Mouse (Mus musculus) monocyte, adult 2 months (primary cell): ENCODE results near the gene Mief1.
A peak's percentile ranks its signal among the peaks of the same experiment; 100 is the strongest.

Experiments
- DNase-seq, 2 experiments: peaks; one replicate each; pipeline ENCODE4 v3.0.0; 2022; ENCODE audit warnings: low spot score in 2 of 2, low read depth in 1 of 2

The Mief1 gene

DNA sequence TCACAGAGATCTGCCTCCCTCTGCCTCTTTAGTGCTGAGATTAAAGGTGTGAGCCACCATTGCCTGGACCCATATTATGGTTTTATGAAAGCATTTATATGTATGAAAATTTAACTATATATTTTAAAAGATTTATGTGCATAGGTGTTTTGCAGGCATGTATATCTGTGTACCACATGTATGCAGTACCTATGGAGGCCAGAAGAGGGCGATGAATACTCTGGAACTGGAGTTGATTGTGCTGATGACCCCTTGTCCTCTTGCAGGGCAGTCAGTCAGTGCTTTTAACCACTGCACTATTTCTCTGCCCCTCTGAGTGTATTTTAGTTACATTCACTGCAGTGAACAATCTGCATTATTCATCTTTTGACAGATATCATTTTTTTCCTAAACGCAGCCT, 8.0 kb upstream of the Mief1 start:
- peak in 1 of 2 experiments; percentile 37 for DNase-seq

DNA sequence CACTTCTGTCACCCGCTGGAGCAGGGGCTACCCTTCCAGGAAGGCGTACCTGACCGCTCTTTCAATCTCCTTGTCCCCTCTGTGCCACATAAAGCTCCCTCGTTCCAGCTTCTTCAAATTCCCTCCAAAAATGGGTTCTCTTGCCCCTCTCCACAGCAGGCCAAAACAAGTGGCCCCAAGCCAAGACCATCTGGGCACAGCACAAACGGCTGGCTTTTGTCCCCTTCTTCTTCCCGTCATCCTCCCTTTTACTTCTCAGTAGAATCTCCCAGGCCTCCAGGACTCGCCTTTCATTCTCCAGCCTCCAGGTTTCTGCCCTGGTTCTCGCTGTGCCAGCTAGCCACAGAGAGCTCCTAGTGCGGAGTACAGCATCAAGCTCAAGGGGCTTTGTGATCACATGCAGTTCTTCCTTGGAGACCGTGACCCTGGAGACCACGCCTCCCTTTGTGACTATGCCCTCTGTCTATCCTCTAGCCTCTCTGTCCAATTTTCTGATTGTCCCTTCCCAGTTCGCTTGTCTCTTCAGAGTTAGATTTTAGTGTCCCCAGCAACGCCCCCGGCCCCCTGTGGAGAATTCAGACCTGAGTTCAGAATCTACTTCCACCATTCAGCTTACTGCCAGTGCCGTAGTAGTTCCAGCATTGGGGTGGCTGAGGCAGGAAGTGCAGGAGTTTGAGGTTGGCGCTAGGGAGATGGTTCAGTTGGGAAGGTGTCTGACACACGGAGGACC, 5.6 kb upstream of the Mief1 start:
- no peak for DNase-seq

DNA sequence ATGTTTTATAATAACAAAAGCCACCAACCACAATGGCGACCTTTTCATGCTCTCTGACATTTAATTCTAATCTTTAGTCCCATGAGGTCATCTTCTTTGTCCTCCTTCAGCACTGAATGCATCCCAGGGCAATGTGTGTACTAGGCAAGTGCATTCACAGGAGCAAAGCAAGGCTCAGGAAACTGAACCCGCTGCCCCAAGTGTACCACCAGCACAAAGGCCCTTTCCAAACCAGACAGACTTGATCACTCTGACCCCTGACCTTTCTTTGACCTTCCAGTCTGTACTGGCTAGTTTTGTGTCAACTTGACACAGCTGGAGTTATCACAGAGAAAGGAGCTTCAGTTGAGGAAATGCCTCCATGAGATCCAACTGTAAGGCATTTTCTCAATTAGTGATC, 1.5 kb upstream of the Mief1 start:
- DNase-seq: no peak

- DNase-seq: no peak
Observed at GRCm38 (mm10) chr15:80233053-80233452, 765 bp upstream of the Mief1 start.

DNA sequence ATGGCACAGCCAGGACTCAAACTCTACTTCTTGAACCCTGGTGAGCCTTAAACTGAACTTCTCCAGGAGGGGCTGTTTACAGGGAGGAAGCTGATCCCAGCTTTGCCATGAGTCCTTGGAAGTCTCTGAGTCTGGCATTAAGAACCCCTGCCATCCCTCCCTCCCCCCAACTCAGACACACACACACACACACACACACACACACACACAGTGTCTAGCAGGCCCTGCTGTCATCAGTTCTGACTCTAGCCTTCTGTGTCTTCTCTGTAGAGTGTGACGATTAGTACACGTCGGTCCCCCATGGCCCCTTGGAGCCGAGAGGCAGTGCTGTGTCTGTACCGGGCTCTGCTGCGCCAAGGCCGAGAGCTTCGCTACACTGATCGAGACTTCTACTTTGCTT, 1.7 kb downstream of the Mief1 start, which contains the start of gene AC140267.1:
AC140267.1 (plus strand) TSS at position 301 of the 400 bp plus-strand sequence.
- DNase-seq: no peak

DNA sequence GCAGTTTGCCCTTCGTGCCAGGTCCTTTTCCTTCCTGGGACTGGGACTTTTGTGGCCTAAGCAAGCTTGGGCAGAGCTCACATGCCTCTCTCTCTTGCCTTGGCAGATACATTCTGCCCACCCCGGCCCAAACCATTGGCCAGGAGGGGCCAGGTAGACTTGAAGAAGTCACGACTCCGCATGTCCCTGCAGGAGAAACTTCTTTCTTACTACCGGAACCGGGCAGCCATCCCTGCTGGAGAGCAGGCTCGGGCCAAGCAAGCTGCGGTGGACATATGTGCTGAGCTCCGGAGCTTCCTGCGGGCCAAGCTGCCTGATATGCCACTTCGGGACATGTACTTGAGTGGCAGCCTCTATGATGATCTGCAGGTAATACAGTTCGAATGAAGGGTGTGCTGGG, 14.3 kb downstream of the Mief1 start:
- DNase-seq: no peak

DNA sequence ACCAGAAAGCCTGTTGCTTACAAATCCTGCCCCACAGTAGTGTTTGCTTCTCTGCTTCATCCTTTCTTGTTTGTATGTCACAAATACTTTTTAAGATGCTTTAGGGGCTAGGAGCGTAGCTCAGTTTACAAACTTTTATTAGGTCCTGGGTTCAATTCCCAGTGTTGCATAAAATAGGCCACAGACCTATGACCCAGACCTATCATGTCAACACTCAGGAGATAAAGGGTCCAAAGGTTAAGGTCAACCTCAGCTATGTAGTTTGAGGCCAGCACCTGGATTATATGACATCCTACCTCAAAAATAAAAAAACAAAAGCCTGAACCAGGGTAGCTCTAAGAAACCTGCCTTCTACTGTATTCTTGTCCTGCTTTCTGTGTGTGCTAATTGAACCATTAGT, 14.8 kb downstream of the Mief1 start:
- DNase-seq: no peak

- DNase-seq: no peak
Observed at GRCm38 (mm10) chr15:80249672-80250071, 15.9 kb downstream of the Mief1 start.

GRCm38 (mm10) chr15:80250586-80250985, 16.8 kb downstream of the Mief1 start:
- no peak for DNase-seq

- no peak for DNase-seq
Observed at GRCm38 (mm10) chr15:80253530-80253929, 19.7 kb downstream of the Mief1 start.

- no peak for DNase-seq
Observed at GRCm38 (mm10) chr15:80254207-80254606, 20.4 kb downstream of the Mief1 start.

DNA sequence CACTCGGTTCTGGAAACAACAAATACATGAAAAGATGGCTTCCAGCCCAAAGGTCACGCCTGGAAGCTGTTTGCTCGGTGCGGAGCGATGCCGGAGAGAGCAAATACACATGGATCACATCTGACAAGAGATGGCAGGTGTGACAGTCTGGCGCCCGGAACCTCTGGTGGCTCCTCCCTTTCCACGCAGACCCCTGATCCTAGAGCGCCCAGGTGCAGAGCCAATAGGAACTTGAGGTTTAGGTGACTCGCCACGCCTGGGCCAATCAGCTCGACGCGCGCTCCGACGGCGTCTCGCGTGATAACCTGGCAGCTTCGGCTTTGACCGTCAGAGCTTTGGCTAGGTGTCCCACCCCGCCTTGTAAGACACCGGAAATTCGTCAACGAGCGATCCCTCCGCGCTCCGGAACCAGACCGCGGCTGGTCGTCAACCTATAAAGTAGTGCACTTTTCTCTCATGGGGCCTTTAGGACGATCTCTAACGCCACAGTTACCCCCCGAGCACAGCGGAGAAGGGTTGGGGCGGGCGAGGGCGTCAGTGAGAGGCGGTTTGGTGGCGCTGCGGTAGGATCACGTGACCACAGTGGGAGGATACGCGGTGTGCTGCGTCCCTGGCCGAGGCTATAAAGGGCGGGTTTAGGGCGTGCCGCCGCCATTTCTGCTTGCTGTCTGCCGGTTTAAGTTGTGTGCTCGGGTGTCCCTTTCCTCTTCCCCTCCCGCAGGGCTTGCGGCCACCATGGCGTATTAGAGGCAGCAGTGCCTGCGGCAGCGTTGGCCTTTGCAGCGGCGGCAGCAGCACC, 21.2 kb downstream of the Mief1 start, which contains the start of gene Atf4:
Atf4 (plus strand) TSS at position 338 of the 799 bp plus-strand sequence.
- DNase-seq: peak; percentile 95 to 98

- peak; percentile 76 to 77 for DNase-seq
Observed at GRCm38 (mm10) chr15:80255646-80256121, 21.9 kb downstream of the Mief1 start.

GRCm38 (mm10) chr15:80256242-80256641, 22.4 kb downstream of the Mief1 start:
- no peak for DNase-seq

- no peak for DNase-seq
Observed at GRCm38 (mm10) chr15:80256656-80257601, 23.1 kb downstream of the Mief1 start.

DNA sequence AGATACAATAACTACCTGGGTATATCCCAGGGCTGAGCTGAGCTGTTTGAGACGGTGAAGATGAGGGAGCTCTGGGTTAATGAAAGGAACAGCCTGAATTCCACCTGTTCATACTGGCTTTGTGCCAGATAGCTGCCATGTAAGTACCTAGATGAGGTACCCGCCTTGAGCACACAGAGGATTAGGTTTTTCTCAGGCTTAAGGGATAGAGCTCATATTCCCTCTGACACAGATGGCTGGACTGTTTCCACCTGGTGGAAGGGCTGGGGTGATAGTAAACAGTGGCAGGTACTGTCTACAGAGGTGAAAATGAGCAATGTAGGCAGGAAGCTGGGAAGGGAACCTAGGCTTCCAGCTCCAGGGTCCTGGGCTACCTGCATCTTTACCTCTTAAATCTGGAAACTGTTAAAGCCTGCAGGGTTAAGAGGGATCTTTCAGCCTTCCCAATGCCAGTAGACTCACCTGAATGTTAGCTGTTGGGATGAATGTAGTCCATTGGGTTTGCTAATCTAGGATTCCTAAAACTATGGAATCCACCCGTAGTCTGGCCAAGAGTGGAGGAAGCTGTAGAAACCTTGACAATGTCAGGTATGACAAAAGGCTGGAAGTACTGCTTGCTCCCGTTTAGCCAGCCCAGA, 23.9 kb downstream of the Mief1 start:
- DNase-seq: no peak

DNA sequence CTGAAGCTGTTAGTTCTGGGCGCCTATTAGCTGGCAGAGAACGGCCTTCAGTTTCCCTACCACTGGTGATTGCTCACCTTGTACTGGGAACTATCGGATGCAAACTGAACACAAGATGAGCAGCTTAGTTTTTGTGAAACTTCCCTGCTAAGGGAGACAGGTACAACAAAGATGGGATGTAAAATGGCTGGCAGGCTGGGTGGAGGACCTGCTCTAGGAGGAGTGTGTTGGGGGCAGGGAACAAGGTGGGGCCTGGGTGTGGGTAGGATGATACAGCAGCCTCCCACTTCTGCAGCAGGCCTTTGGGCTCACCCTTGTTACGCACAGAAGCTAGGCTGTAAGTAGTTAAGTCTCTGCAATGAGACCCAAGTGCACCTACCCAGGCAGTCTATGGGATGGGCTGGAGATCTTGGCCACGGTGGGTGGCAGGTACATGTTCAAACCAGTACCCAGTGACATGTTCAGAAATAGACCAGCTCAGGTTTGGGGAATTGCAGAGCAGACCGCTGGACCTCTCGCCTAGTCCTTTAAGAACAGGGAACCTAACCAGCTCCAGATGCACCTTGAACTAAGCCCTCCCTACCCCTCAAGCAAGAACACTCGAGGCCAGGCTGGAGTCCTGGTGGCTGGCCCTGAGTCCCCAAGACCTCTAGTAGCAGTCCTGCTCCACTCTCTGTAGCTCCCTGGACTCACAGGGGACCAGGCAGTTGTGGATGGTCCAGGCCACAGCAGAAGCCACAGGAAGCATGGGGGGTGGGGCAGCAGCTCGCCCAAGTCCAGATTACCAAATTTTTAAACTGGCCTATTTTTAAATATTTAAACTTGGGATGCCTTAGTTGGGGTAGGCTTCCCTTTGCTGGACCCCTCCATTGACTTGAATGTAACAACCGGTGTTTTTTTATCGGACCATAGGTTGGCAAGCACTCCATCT, 24.7 kb downstream of the Mief1 start:
- no peak for DNase-seq

- DNase-seq: no peak
Observed at GRCm38 (mm10) chr15:80259406-80260045, 25.7 kb downstream of the Mief1 start.

- peak; percentile 35 to 70 for DNase-seq
Observed at GRCm38 (mm10) chr15:80260677-80261076, 26.9 kb downstream of the Mief1 start.
